Mouse (Mus musculus): ENCODE measurements at regions not wholly inside any gene's neighbourhood (a gene's known extent, or its start where the extent isn't known, plus 50 kb on each side); places are given as distances from the start of the nearest gene placed in this dataset.

- peaks cover 0 to 10% of the 10 kb centered on the region in 2 experiments; a peak in 3 of 4 replicates for H3K4me1 ChIP-seq (ENCODE audit: control insufficient read depth in 1 of 2, insufficient read depth in 2 of 2, low read length in 2 of 2)
- no peak for DNase-seq (ENCODE audit: low read depth, low spot score)
- H3K79me2 ChIP-seq (ENCODE audit: control insufficient read depth, insufficient read depth, low read length, poor library complexity): no peaks in the 10 kb centered on the region
- peaks cover 0 to 4% of the 10 kb centered on the region in 2 experiments; a peak in 2 of 4 replicates for H3K36me3 ChIP-seq (ENCODE audit: control insufficient read depth in 1 of 2, insufficient read depth in 2 of 2, low read length in 2 of 2)
- no peak overlapping the region for H3K9ac ChIP-seq (ENCODE audit: control insufficient read depth, low read depth, low read length, poor library complexity, severe bottlenecking)
- no peaks in the 10 kb centered on the region for H3K27me3 ChIP-seq (ENCODE audit: control insufficient read depth in 1 of 2, insufficient read depth in 2 of 2, low read length in 2 of 2)
- TF ChIP-seq UBTF (IDR thresholded peaks at IDR 0.05; ENCODE audit: borderline replicate concordance, insufficient read depth, low read depth, low read length) (no peak), MAFK (IDR thresholded peaks at IDR 0.05; ENCODE audit: borderline replicate concordance, low read depth, low read length) (no peak), E2F4 (IDR thresholded peaks at IDR 0.05; ENCODE audit: borderline replicate concordance, low read depth, low read length) (no peak), RCOR1 (IDR thresholded peaks at IDR 0.05; ENCODE audit: low read depth, low read length) (no peak), EP300 (IDR thresholded peaks at IDR 0.05; ENCODE audit: low read depth in 1 of 2, low read length in 2 of 2) (no peak), SMC3 (IDR thresholded peaks at IDR 0.05; ENCODE audit: low read depth, low read length) (no peak)
- H3K9me3 ChIP-seq (replicated peaks; ENCODE audit: insufficient read depth, low read length): no peaks in the 10 kb centered on the region
- no peak overlapping the region for H3K4me3 ChIP-seq (ENCODE audit: control insufficient read depth in 1 of 2, insufficient read depth in 1 of 2, low read depth in 2 of 2, low read length in 2 of 2)
- H3K27ac ChIP-seq (ENCODE audit: control insufficient read depth, low read depth, low read length): no peak overlapping the region
These were observed 81.2 kb upstream of the Marcks start for GRCm38 (mm10) chr10:37219936-37220335.

DNA sequence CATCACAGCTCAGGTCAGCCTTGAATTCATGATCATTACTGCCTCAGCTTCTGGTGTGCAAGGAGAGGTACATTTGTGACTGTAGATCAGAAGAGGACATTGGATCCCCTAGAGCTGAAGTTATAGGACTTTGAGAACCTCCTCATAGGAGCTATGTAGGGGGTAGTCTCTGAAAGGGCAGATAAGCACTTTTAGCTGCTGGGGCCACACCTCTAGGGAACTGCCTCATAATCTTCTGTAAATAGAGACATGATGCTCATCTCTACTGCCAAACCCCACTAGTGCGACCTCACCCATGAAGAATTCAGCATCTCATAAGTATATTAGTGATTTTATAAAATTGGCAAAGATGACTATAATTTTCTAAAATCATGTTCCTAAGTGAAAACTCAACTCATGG lies 80.7 kb upstream of the Marcks start:
- TF ChIP-seq MAX (IDR thresholded peaks at IDR 0.05; ENCODE audit: low read length) (no peak), MAZ (IDR thresholded peaks at IDR 0.05; ENCODE audit: low read depth, low read length) (no peak), POLR2AphosphoS5 (IDR thresholded peaks at IDR 0.05; ENCODE audit: borderline replicate concordance, low read depth, low read length) (no peak), HCFC1 (IDR thresholded peaks at IDR 0.05; ENCODE audit: low read depth, low read length) (no peak), EP300 (IDR thresholded peaks at IDR 0.05; ENCODE audit: low read depth in 1 of 2, low read length in 2 of 2) (no peak), MYC (IDR thresholded peaks at IDR 0.05; ENCODE audit: low read depth, low read length) (no peak), USF1 (IDR thresholded peaks at IDR 0.05; ENCODE audit: low read depth, low read length) (no peak)
- no peaks in the 10 kb centered on the region for H3K9me3 ChIP-seq (replicated peaks; ENCODE audit: insufficient read depth, low read length)
- H3K27ac ChIP-seq (ENCODE audit: control insufficient read depth, low read depth, low read length): no peak overlapping the region
- peaks cover 0 to 4% of the 10 kb centered on the region in 2 experiments; a peak in 2 of 4 replicates for H3K36me3 ChIP-seq (ENCODE audit: control insufficient read depth in 1 of 2, insufficient read depth in 2 of 2, low read length in 2 of 2)
- no peak overlapping the region for H3K9ac ChIP-seq (ENCODE audit: control insufficient read depth, low read depth, low read length, poor library complexity, severe bottlenecking)
- H3K4me1 ChIP-seq (ENCODE audit: control insufficient read depth in 1 of 2, insufficient read depth in 2 of 2, low read length in 2 of 2): peaks cover 0 to 10% of the 10 kb centered on the region in 2 experiments; a peak in 3 of 4 replicates
- no peak for DNase-seq (ENCODE audit: low read depth, low spot score)
- no peaks in the 10 kb centered on the region for H3K79me2 ChIP-seq (ENCODE audit: control insufficient read depth, insufficient read depth, low read length, poor library complexity)
- no peaks in the 10 kb centered on the region for H3K27me3 ChIP-seq (ENCODE audit: control insufficient read depth in 1 of 2, insufficient read depth in 2 of 2, low read length in 2 of 2)
- H3K4me3 ChIP-seq (ENCODE audit: control insufficient read depth in 1 of 2, insufficient read depth in 1 of 2, low read depth in 2 of 2, low read length in 2 of 2): no peak overlapping the region

- TF ChIP-seq HCFC1 (IDR thresholded peaks at IDR 0.05; ENCODE audit: low read depth, low read length) (no peak), E2F4 (IDR thresholded peaks at IDR 0.05; ENCODE audit: borderline replicate concordance, low read depth, low read length) (no peak), ZNF384 (IDR thresholded peaks at IDR 0.05; ENCODE audit: low read depth, low read length) (no peak), MAFK (IDR thresholded peaks at IDR 0.05; ENCODE audit: borderline replicate concordance, low read depth, low read length) (no peak), JUND (IDR thresholded peaks at IDR 0.05; ENCODE audit: low read depth, low read length) (no peak), MAX (IDR thresholded peaks at IDR 0.05; ENCODE audit: low read length) (no peak), BHLHE40 (IDR thresholded peaks at IDR 0.05; ENCODE audit: borderline replicate concordance, low read depth, low read length) (no peak), ELF1 (IDR thresholded peaks at IDR 0.05; ENCODE audit: low read depth, low read length) (no peak), CTCF (IDR thresholded peaks at IDR 0.05 in 2 of 3, conservative IDR thresholded peaks at IDR 0.05 in 1 of 3; ENCODE audit: control insufficient read depth in 1 of 3, insufficient read depth in 1 of 3, low read depth in 2 of 3, low read length in 3 of 3, poor library complexity in 1 of 3, severe bottlenecking in 1 of 3) (no peak)
- DNase-seq (ENCODE audit: low read depth, low spot score): no peak
- H3K4me1 ChIP-seq (ENCODE audit: control insufficient read depth in 1 of 2, insufficient read depth in 2 of 2, low read length in 2 of 2): no peaks in the 10 kb centered on the region; a peak in 2 of 4 replicates
- H3K36me3 ChIP-seq (ENCODE audit: control insufficient read depth in 1 of 2, insufficient read depth in 2 of 2, low read length in 2 of 2): no peaks in the 10 kb centered on the region; a peak in 1 of 4 replicates
- no peaks in the 10 kb centered on the region for H3K27me3 ChIP-seq (ENCODE audit: control insufficient read depth in 1 of 2, insufficient read depth in 2 of 2, low read length in 2 of 2)
- no peak overlapping the region for H3K9ac ChIP-seq (ENCODE audit: control insufficient read depth, low read depth, low read length, poor library complexity, severe bottlenecking)
- no peak overlapping the region for H3K4me3 ChIP-seq (ENCODE audit: control insufficient read depth in 1 of 2, insufficient read depth in 1 of 2, low read depth in 2 of 2, low read length in 2 of 2)
- H3K9me3 ChIP-seq (replicated peaks; ENCODE audit: insufficient read depth, low read length): no peaks in the 10 kb centered on the region
- no peaks in the 10 kb centered on the region for H3K79me2 ChIP-seq (ENCODE audit: control insufficient read depth, insufficient read depth, low read length, poor library complexity)
- H3K27ac ChIP-seq (ENCODE audit: control insufficient read depth, low read depth, low read length): no peak overlapping the region
These were observed 75.9 kb upstream of the Marcks start for GRCm38 (mm10) chr10:37214656-37215055.
